Mouse (Mus musculus) stomach, postnatal 0 days (tissue): ENCODE measurements around the gene Uvrag.

Experiments
- CTCF ChIP-seq: IDR thresholded peaks from 2 replicates; pipeline ENCODE4 v1.5.1; 2016; ENCODE audit warnings: antibody characterized with exemption, low read depth, mild to moderate bottlenecking, moderate library complexity
- EP300 ChIP-seq: optimal IDR thresholded peaks from 2 replicates; pipeline ENCODE3; 2016; ENCODE audit warnings: antibody characterized with exemption

- no peak for TF ChIP-seq CTCF
- TF ChIP-seq EP300 = no peak
Observed at GRCm38 (mm10) chr7:98888810-98889209, 252.1 kb downstream of the Uvrag start.
